Mouse (Mus musculus): ENCODE measurements at regions not wholly inside any gene's neighbourhood (a gene's known extent, or its start where the extent isn't known, plus 50 kb on each side); places are given as distances from the start of the nearest gene placed in this dataset.

DNA sequence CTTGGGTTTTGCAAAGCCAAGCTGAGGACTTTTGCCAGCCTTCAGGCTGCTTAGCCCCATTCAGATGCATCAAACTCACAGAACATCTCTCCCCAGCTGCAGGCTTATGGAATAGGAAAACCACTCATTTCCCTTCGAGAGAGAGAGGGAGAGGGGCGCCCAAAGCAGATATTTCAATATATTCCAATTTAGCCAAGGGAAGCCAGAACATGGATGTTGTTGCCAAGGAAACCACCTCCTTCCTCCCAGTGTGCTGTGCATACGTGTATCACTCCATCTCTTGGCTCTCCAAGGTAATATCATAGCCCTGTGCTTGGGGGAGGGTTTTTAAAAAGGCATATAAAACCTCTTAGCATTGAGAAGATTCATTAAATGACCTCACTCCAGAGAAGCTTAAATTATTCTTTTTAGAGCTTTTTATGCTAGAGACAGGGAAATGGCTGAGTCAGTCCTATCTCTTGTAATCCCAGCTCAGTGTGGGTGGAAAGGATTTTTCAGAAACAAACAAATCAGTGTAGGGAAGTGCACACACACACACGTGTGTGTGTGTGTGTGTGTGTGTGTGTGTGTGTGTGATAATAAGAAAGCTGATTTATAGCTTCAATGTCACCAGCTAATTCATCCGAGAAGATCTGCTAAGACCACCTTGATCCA, 245.1 kb downstream of the Rps24 start:
- H3K36me3 ChIP-seq (ENCODE audit: insufficient read depth) = no peaks in the 10 kb centered on the region
- H3K4me2 ChIP-seq = no peak overlapping the region
- no peak overlapping the region for H3K27ac ChIP-seq (ENCODE audit: low read depth)
- no peak overlapping the region for H3K9ac ChIP-seq
- no peaks in the 10 kb centered on the region for H3K9me3 ChIP-seq (ENCODE audit: low read depth, low read length)
- no peaks in the 10 kb centered on the region for H3K27me3 ChIP-seq (ENCODE audit: insufficient read depth, low read length)
- DNase-seq (no peak), ATAC-seq (ENCODE audit: insufficient read depth) (no peak)
- no peak overlapping the region for H3K4me3 ChIP-seq (ENCODE audit: low read depth, low read length)
- no peaks in the 10 kb centered on the region for H3K4me1 ChIP-seq (ENCODE audit: insufficient read depth)
- TF ChIP-seq CTCF (IDR thresholded peaks at IDR 0.05; ENCODE audit: low read depth) = no peak
- 55% methylated on average over 5 of the region's 5 CpGs for WGBS

DNA sequence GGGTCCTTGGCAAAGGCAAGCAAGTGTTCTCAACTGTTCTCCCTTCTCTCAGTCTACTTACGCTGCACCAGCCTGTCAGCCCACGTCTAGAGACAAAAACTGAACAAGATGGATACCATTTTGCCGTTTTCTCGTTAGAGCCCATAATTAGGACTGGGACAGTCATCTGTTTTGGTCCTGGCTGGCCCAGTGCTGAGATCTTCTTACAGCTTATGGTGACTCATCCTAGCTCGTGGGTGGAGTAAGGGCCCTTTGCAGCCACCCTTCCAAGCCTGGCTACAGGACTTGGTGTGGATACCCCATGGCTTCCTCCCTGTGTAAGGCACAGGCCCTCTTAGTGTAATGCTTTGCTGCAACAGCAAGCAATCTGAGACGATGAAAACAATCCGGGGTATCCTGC, 246.4 kb downstream of the Rps24 start:
- no peaks in the 10 kb centered on the region for H3K4me1 ChIP-seq (ENCODE audit: insufficient read depth)
- H3K27me3 ChIP-seq (ENCODE audit: insufficient read depth, low read length) = no peaks in the 10 kb centered on the region
- H3K4me2 ChIP-seq = no peak overlapping the region
- no peaks in the 10 kb centered on the region for H3K9me3 ChIP-seq (ENCODE audit: low read depth, low read length)
- no peaks in the 10 kb centered on the region for H3K36me3 ChIP-seq (ENCODE audit: insufficient read depth)
- TF ChIP-seq CTCF (IDR thresholded peaks at IDR 0.05; ENCODE audit: low read depth) = no peak
- no peak overlapping the region for H3K9ac ChIP-seq
- no peak overlapping the region for H3K4me3 ChIP-seq (ENCODE audit: low read depth, low read length)
- no peak for ATAC-seq (ENCODE audit: insufficient read depth)
- WGBS = 75% methylated on average over 7 of the region's 7 CpGs
- no peak for DNase-seq
- H3K27ac ChIP-seq (ENCODE audit: low read depth) = no peak overlapping the region

DNA sequence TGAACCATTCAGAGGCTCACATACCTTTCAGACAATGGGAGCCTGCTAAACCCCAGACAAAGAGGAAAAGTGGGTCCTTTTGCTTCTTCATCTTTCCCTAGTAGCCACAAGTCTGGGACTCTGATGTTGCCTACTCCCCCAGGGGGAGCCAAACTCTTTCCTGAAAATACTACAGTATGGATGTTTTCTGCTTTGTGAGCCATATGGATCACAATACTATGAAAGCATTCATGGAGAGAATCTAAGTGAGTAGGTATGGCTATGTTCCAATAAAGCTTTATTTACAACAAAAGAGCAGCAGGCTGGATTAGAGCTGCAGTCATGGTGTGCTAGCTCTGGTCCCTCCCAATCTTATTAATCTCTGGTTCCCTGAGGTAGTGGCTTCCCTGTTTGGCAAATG, 251.9 kb downstream of the Rps24 start:
- Histone ChIP-seq H3K27ac (ENCODE audit: low read depth) (no peak overlapping the region), H3K9ac (no peak overlapping the region), H3K9me3 (ENCODE audit: low read depth, low read length) (no peaks in the 10 kb centered on the region), H3K36me3 (ENCODE audit: insufficient read depth) (no peaks in the 10 kb centered on the region), H3K4me3 (ENCODE audit: low read depth, low read length) (no peak overlapping the region), H3K4me2 (no peak overlapping the region), H3K27me3 (ENCODE audit: insufficient read depth, low read length) (no peaks in the 10 kb centered on the region), H3K4me1 (ENCODE audit: insufficient read depth) (no peaks in the 10 kb centered on the region)
- DNase-seq (peak; percentile 62), ATAC-seq (ENCODE audit: insufficient read depth) (no peak)
- peak; percentile 48 for TF ChIP-seq CTCF (IDR thresholded peaks at IDR 0.05; ENCODE audit: low read depth)

DNA sequence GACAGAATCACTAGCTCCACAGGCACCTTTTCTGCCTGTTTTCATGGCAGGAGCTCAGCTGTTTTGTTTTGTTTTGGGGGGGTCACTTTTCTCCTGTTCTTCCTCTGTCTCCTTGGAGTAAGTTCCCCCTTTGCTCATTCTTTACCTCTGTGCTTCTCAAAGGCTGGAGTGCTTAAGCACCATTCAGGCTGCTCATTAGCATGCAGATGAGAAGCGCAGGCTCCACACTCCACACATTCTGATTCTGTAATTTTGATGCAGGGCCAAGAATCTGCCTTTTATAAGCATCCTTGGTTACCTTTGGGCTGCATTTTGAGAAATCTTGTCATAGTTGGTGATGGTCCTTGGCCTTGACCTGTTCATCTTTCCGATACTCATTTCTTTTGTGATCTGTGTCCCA, 257.5 kb downstream of the Rps24 start:
- Histone ChIP-seq H3K27ac (ENCODE audit: low read depth) (no peak overlapping the region), H3K36me3 (ENCODE audit: insufficient read depth) (no peaks in the 10 kb centered on the region), H3K27me3 (ENCODE audit: insufficient read depth, low read length) (no peaks in the 10 kb centered on the region), H3K9me3 (ENCODE audit: low read depth, low read length) (no peaks in the 10 kb centered on the region), H3K4me2 (no peak overlapping the region), H3K4me3 (ENCODE audit: low read depth, low read length) (no peak overlapping the region), H3K9ac (no peak overlapping the region), H3K4me1 (ENCODE audit: insufficient read depth) (peaks cover 7% of the 10 kb centered on the region; the same call in 1 of the 2 replicates)
- WGBS = 87% methylated on average over 2 of the region's 2 CpGs
- DNase-seq (no peak), ATAC-seq (ENCODE audit: insufficient read depth) (no peak)
- TF ChIP-seq CTCF (IDR thresholded peaks at IDR 0.05; ENCODE audit: low read depth) = no peak

DNA sequence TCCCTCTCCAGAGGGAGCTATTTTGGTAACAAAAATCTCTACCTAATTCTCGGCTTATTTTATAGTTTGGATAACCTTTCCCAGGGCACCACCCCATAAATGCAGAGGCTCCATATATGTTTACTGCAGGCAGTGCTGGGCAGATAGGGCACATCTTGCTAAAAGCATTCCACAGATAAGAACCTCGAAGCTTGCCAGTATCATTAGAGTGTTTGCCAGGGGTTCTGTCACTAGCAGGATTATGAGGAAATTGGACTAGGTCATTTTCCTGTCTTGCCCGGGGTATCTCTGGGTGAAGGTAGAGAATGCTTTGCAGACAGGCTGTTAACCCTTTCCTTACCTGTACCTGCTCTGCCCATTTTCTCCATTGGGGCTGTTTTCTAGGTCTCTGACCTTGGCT, 258.8 kb downstream of the Rps24 start:
- no peaks in the 10 kb centered on the region for H3K27me3 ChIP-seq (ENCODE audit: insufficient read depth, low read length)
- H3K9me3 ChIP-seq (ENCODE audit: low read depth, low read length) = no peaks in the 10 kb centered on the region
- H3K4me3 ChIP-seq (ENCODE audit: low read depth, low read length) = no peak overlapping the region
- no peak for ATAC-seq (ENCODE audit: insufficient read depth)
- H3K4me1 ChIP-seq (ENCODE audit: insufficient read depth) = peaks cover 7% of the 10 kb centered on the region; the same call in 1 of the 2 replicates
- H3K27ac ChIP-seq (ENCODE audit: low read depth) = no peak overlapping the region
- peak; percentile 61 for DNase-seq
- H3K4me2 ChIP-seq = no peak overlapping the region
- TF ChIP-seq CTCF (IDR thresholded peaks at IDR 0.05; ENCODE audit: low read depth) = no peak
- H3K9ac ChIP-seq = no peak overlapping the region
- no peaks in the 10 kb centered on the region for H3K36me3 ChIP-seq (ENCODE audit: insufficient read depth)
- WGBS = 2% methylated on average over 3 of the region's 3 CpGs

DNA sequence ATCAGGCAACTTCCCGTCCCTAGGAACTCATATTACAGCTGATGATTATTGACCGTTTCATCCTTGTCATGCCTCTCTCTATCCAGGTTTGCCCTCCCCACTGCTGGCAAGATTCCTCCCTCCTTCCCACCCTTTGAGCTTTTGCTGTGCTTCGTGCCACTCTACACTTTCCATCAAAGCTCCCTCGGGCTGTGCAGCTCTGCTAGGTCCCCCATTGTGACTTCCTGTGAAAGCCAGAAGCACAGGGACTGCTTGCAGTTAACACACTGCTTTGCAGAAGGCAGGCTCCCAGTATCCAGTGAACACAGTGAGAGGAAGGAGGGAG, 260.5 kb downstream of the Rps24 start:
- no peak overlapping the region for H3K9ac ChIP-seq
- no peak overlapping the region for H3K4me2 ChIP-seq
- H3K4me3 ChIP-seq (ENCODE audit: low read depth, low read length) = no peak overlapping the region
- no peaks in the 10 kb centered on the region for H3K9me3 ChIP-seq (ENCODE audit: low read depth, low read length)
- H3K36me3 ChIP-seq (ENCODE audit: insufficient read depth) = no peaks in the 10 kb centered on the region
- TF ChIP-seq CTCF (IDR thresholded peaks at IDR 0.05; ENCODE audit: low read depth) = no peak
- peaks cover 7% of the 10 kb centered on the region; the same call in 1 of the 2 replicates for H3K4me1 ChIP-seq (ENCODE audit: insufficient read depth)
- ATAC-seq (ENCODE audit: insufficient read depth) (no peak), DNase-seq (no peak)
- H3K27ac ChIP-seq (ENCODE audit: low read depth) = peak overlapping the region; percentile 71; the same call in 1 of the 2 replicates
- WGBS = 34% methylated on average over 4 of the region's 4 CpGs
- H3K27me3 ChIP-seq (ENCODE audit: insufficient read depth, low read length) = no peaks in the 10 kb centered on the region

DNA sequence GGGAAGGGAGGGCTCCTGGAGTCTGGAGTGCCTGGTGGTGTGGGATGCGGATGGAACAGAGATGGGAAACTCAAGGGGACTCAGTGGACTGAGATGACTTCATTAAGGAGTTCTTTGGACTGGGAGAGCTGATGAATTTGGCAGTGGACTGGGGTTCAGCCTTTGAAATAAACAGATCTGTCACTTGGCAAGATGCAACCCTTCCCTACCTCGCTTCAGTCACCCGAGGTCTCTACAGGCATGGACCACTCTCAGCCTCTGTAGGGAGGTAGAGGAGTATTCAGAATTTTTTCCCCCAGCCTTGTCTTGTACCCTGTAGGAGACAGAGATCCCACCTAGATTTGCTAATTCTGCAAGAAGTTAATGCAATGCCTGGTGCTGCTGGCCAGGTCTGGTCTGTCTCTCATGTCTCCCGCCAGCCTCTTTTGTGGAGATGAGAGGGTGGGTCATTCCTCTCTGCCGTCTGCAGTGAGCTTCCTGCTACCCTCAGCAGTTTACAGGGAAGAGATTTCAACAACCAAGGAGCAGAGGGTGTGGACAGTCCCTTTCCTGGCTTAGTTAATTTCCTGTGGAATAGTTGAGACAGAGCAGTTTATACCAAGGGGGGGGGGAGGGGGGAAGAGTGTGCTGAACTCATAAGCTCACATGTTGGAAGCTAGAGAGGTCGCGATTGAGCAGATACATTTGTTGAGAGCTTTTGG, 261.0 kb downstream of the Rps24 start:
- TF ChIP-seq CTCF (IDR thresholded peaks at IDR 0.05; ENCODE audit: low read depth) = no peak
- H3K4me3 ChIP-seq (ENCODE audit: low read depth, low read length) = no peak overlapping the region
- WGBS = 18% methylated on average over 7 of the region's 7 CpGs
- H3K4me1 ChIP-seq (ENCODE audit: insufficient read depth) = peaks cover 7% of the 10 kb centered on the region; the same call in 1 of the 2 replicates
- no peaks in the 10 kb centered on the region for H3K36me3 ChIP-seq (ENCODE audit: insufficient read depth)
- ATAC-seq (ENCODE audit: insufficient read depth) = peak; percentile 86
- no peaks in the 10 kb centered on the region for H3K27me3 ChIP-seq (ENCODE audit: insufficient read depth, low read length)
- 0 out of 2 replicates have a peak overlapping the region, but pooled peaks have one; percentile 21 for H3K4me2 ChIP-seq
- H3K9ac ChIP-seq = no peak overlapping the region
- peak; percentile 63 for DNase-seq
- H3K9me3 ChIP-seq (ENCODE audit: low read depth, low read length) = no peaks in the 10 kb centered on the region
- peak overlapping the region; percentile 71 for H3K27ac ChIP-seq (ENCODE audit: low read depth)

All from lung, embryonic 14.5 days (tissue).